Mouse (Mus musculus): ENCODE measurements around the gene Smad1. TPM values are rescaled to one million over a fixed set of nuclear protein-coding genes. Genes with fewer than 3 reads are reported as not detected.
A peak's percentile ranks its signal among the peaks of the same experiment; 100 is the strongest.

Gene Smad1
- polyA plus RNA-seq, 1 experiment from 2014 or later = 50.3 TPM

DNA sequence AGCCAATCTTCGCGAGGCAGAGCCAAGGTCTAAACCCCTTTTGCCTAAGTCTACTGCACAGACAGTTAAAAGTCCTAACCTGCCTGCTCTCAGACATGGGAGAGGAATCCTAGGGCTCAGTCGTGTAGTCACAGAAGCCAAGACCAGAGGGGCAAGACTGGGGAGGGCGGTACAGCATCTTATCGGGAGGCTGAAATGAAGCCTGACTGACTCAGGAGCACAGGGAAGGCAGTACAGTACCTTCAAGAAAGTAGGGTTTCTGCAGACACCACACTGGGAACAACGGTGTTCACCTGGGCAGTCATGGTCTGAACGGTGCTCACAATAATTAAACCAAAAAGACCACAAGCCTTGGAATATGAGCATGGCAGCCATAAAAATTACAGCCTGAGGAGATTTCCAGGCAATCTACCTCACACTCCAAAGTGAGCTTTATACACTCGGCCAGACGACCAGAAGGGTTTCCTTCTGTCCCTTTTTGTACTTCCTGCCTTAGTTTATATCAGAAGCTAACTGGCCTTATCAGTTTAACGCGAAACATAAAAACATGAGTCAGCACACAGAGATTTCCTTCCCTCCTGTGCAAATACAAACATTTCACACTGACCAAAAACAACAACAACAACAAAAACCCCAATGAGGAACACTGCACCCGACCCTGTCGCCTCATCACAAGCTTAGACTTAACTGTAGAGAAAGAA, 24.1 kb downstream of the Smad1 start:
- H3K9ac ChIP-seq (ENCODE audit: low read depth, low read length) = no peak overlapping the region
- 53% methylated on average over 13 of the region's 13 CpGs for WGBS
- H3K4me1 ChIP-seq (ENCODE audit: control insufficient read depth, insufficient read depth, low read length) = peaks cover 18% of the 10 kb centered on the region
- H3K9me3 ChIP-seq (ENCODE audit: control insufficient read depth, low read length) = no peaks in the 10 kb centered on the region
- no peak for ATAC-seq (ENCODE audit: low FRiP score, low TSS enrichment)
- no peak overlapping the region for H3K4me2 ChIP-seq (replicated peaks; ENCODE audit: low read depth, low read length)
- H3K36me3 ChIP-seq (ENCODE audit: control insufficient read depth, insufficient read depth, low read length) = peaks cover 20% of the 10 kb centered on the region; the same call in 1 of the 2 replicates
- H3K27ac ChIP-seq (ENCODE audit: low read depth, low read length) = 0 out of 2 replicates have a peak overlapping the region, but pooled peaks have one; percentile 18
- no peaks in the 10 kb centered on the region for H3K27me3 ChIP-seq (ENCODE audit: control insufficient read depth, insufficient read depth, low read length)
- H3K4me3 ChIP-seq (ENCODE audit: low read length) = no peak overlapping the region

DNA sequence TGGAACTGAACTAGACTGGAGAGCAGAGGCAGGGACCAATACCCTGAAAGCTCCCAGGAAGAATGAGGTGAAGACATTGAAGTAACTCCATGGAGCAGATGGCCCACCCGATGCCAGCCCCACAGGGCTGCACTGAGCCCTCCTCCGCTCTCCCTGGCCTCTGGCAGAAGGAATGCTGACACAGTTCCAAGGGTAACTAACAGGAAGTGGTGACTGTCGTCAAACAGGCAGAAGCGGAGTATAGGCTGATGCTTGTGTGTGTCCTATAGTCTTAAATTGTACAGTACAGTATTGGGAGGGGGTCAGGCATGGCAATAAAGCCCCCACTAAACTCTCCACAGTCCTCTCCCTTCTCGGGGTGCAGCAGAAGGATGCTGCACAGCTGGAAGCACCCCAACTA, 24.9 kb downstream of the Smad1 start:
- no peak overlapping the region for H3K4me2 ChIP-seq (replicated peaks; ENCODE audit: low read depth, low read length)
- WGBS = 67% methylated on average over 5 of the region's 5 CpGs

DNA sequence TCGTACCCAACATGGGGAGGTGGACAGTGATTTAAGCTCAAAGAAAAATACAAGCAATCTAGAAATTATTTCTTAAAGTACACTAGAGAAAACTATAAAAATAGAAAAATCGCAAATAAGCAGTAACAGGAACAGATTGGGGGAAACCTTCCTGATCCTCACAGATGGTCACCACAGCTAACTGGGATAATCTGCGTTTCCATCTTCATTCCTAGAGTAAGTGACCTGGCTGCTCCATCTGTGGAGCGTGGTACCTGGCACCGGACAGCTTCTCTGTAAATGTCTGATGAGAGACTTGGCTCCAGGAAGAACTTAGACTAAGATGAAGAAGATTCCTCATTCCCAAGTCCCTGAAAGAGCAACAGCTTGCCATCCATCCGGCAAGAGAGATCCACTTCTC, 25.8 kb downstream of the Smad1 start:
- H3K9me3 ChIP-seq (ENCODE audit: control insufficient read depth, low read length) = no peaks in the 10 kb centered on the region
- H3K36me3 ChIP-seq (ENCODE audit: control insufficient read depth, insufficient read depth, low read length) = peaks cover 33% of the 10 kb centered on the region; the same call in 1 of the 2 replicates
- ATAC-seq (ENCODE audit: low FRiP score, low TSS enrichment) = no peak

More for the DNA sequence above, 24.9 kb downstream of the Smad1 start:
- no peak for ATAC-seq (ENCODE audit: low FRiP score, low TSS enrichment)
- H3K4me1 ChIP-seq (ENCODE audit: control insufficient read depth, insufficient read depth, low read length) = peaks cover 18% of the 10 kb centered on the region
- no peak overlapping the region for H3K4me3 ChIP-seq (ENCODE audit: low read length)
- H3K9me3 ChIP-seq (ENCODE audit: control insufficient read depth, low read length) = no peaks in the 10 kb centered on the region
- H3K9ac ChIP-seq (ENCODE audit: low read depth, low read length) = no peak overlapping the region
- peaks cover 28% of the 10 kb centered on the region; the same call in 1 of the 2 replicates for H3K36me3 ChIP-seq (ENCODE audit: control insufficient read depth, insufficient read depth, low read length)
- no peaks in the 10 kb centered on the region for H3K27me3 ChIP-seq (ENCODE audit: control insufficient read depth, insufficient read depth, low read length)
- H3K27ac ChIP-seq (ENCODE audit: low read depth, low read length) = no peak overlapping the region

DNA sequence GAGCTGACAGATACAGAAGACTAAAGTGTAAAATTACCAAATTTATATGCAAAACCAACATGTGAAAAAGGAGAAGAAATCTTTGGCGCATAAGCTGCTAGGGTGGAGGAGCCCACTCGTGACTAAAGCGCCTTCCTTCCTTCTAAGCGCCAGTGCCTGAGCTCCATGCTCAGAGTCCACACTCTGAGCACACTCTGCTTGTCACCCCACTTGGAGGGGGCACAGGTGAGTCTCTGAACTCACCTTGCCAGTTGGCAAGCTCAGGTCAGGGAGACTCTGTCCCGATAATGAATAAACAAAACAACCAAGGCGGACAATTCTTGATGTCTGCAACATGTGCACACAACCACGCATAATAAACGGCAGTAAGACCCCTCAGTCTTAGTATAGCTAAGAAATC, 26.4 kb downstream of the Smad1 start:
- Histone ChIP-seq H3K27ac (ENCODE audit: low read depth, low read length) (no peak overlapping the region), H3K4me1 (ENCODE audit: control insufficient read depth, insufficient read depth, low read length) (peaks cover 19% of the 10 kb centered on the region), H3K4me2 (replicated peaks; ENCODE audit: low read depth, low read length) (no peak overlapping the region), H3K27me3 (ENCODE audit: control insufficient read depth, insufficient read depth, low read length) (no peaks in the 10 kb centered on the region), H3K36me3 (ENCODE audit: control insufficient read depth, insufficient read depth, low read length) (peaks cover 38% of the 10 kb centered on the region; the same call in 1 of the 2 replicates), H3K4me3 (ENCODE audit: low read length) (no peak overlapping the region), H3K9ac (ENCODE audit: low read depth, low read length) (no peak overlapping the region), H3K9me3 (ENCODE audit: control insufficient read depth, low read length) (no peaks in the 10 kb centered on the region)
- ATAC-seq (ENCODE audit: low FRiP score, low TSS enrichment) = no peak
- 84% methylated on average over 8 of the region's 8 CpGs for WGBS

More for the DNA sequence above, 25.8 kb downstream of the Smad1 start:
- WGBS = 90% methylated on average over 6 of the region's 6 CpGs
- Histone ChIP-seq H3K27ac (ENCODE audit: low read depth, low read length) (no peak overlapping the region), H3K4me3 (ENCODE audit: low read length) (no peak overlapping the region), H3K27me3 (ENCODE audit: control insufficient read depth, insufficient read depth, low read length) (no peaks in the 10 kb centered on the region), H3K4me2 (replicated peaks; ENCODE audit: low read depth, low read length) (no peak overlapping the region), H3K4me1 (ENCODE audit: control insufficient read depth, insufficient read depth, low read length) (peaks cover 18% of the 10 kb centered on the region), H3K9ac (ENCODE audit: low read depth, low read length) (no peak overlapping the region)

DNA sequence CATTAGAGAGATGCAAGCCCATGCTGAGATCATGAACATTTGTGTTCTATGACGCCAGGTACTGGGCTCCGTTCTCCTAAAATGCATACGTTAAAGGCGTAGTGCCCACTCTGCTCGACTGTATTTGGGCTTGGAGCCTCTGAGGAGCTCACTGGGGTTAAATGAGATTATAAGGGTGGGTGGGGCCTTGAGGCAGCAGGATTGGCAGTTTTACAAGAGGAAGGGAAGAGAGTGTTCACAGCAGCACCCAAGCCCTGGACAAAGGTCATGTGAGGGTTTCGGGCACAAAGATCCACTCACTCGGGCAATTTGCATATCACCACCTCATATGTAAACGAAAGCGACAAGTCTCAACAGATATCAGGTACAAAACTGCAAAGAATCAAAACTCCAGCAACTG, 26.8 kb downstream of the Smad1 start:
- ATAC-seq (ENCODE audit: low FRiP score, low TSS enrichment) = no peak
- 71% methylated on average over 9 of the region's 9 CpGs for WGBS
- Histone ChIP-seq H3K4me3 (ENCODE audit: low read length) (no peak overlapping the region), H3K27ac (ENCODE audit: low read depth, low read length) (no peak overlapping the region), H3K4me2 (replicated peaks; ENCODE audit: low read depth, low read length) (no peak overlapping the region), H3K9me3 (ENCODE audit: control insufficient read depth, low read length) (no peaks in the 10 kb centered on the region), H3K27me3 (ENCODE audit: control insufficient read depth, insufficient read depth, low read length) (no peaks in the 10 kb centered on the region), H3K4me1 (ENCODE audit: control insufficient read depth, insufficient read depth, low read length) (peaks cover 23% of the 10 kb centered on the region), H3K36me3 (ENCODE audit: control insufficient read depth, insufficient read depth, low read length) (peaks cover 38% of the 10 kb centered on the region; the same call in 1 of the 2 replicates), H3K9ac (ENCODE audit: low read depth, low read length) (no peak overlapping the region)

DNA sequence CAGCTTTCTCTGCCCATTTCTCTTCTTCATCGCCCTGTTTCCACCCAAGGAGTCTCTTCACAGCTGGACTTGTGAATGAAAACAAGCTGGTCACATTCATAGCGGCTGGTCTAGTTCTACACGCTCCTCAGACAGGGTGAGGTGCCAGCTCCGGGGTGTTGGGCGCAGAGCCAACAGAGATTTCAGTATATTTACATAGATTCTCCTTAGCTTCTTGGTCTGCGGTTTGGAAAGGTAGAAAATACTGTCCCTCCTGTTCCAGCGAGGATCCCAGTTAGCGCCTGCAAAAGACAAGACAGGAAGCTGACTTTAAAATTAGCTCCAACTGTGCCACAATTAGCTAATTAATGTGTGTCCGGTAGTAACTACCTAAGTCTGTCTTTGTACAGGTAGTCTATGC, 27.2 kb downstream of the Smad1 start:
- no peaks in the 10 kb centered on the region for H3K27me3 ChIP-seq (ENCODE audit: control insufficient read depth, insufficient read depth, low read length)
- no peak overlapping the region for H3K4me3 ChIP-seq (ENCODE audit: low read length)
- H3K4me2 ChIP-seq (replicated peaks; ENCODE audit: low read depth, low read length) = no peak overlapping the region
- no peak overlapping the region for H3K9ac ChIP-seq (ENCODE audit: low read depth, low read length)
- H3K36me3 ChIP-seq (ENCODE audit: control insufficient read depth, insufficient read depth, low read length) = peaks cover 38% of the 10 kb centered on the region; the same call in 1 of the 2 replicates
- H3K27ac ChIP-seq (ENCODE audit: low read depth, low read length) = no peak overlapping the region
- H3K4me1 ChIP-seq (ENCODE audit: control insufficient read depth, insufficient read depth, low read length) = peaks cover 25% of the 10 kb centered on the region
- no peak for ATAC-seq (ENCODE audit: low FRiP score, low TSS enrichment)
- 89% methylated on average over 9 of the region's 9 CpGs for WGBS
- H3K9me3 ChIP-seq (ENCODE audit: control insufficient read depth, low read length) = no peaks in the 10 kb centered on the region

DNA sequence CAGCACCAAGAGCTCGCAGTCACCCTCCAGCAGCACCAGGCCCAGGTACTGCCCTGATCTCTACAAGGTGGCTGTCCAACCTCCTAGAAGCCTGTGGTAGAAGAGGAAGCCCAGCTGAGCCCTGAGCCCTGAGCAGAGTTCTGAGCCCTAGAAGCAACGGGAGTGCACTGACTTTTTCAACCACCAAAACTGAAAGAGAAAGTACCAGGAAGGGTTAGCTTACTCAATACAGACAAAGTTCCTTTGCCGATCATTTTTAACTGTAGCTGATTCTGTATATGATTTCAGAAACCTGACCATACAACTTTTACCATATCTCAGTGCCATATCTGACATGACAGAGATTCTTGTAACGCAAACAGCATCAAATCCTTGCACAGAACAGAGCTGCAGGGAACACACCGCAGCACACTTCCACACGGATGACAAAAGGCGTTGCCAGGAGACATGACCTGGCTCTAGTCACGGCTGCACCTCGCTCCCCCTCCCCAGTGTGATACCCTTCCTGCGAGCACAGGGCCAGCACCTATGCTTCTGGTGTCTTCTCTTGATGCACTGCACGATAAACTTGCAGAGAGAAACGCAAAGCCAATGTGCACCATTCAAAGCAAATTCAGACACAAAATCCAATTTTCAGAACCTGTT, 28.6 kb downstream of the Smad1 start:
- Histone ChIP-seq H3K27me3 (ENCODE audit: control insufficient read depth, insufficient read depth, low read length) (no peaks in the 10 kb centered on the region), H3K27ac (ENCODE audit: low read depth, low read length) (no peak overlapping the region), H3K4me3 (ENCODE audit: low read length) (no peak overlapping the region), H3K36me3 (ENCODE audit: control insufficient read depth, insufficient read depth, low read length) (peaks cover 42% of the 10 kb centered on the region; the same call in 1 of the 2 replicates), H3K4me2 (replicated peaks; ENCODE audit: low read depth, low read length) (no peak overlapping the region), H3K9ac (ENCODE audit: low read depth, low read length) (no peak overlapping the region), H3K9me3 (ENCODE audit: control insufficient read depth, low read length) (no peaks in the 10 kb centered on the region), H3K4me1 (ENCODE audit: control insufficient read depth, insufficient read depth, low read length) (peaks cover 25% of the 10 kb centered on the region)
- WGBS = 94% methylated on average over 12 of the region's 12 CpGs
- no peak for ATAC-seq (ENCODE audit: low FRiP score, low TSS enrichment)

DNA sequence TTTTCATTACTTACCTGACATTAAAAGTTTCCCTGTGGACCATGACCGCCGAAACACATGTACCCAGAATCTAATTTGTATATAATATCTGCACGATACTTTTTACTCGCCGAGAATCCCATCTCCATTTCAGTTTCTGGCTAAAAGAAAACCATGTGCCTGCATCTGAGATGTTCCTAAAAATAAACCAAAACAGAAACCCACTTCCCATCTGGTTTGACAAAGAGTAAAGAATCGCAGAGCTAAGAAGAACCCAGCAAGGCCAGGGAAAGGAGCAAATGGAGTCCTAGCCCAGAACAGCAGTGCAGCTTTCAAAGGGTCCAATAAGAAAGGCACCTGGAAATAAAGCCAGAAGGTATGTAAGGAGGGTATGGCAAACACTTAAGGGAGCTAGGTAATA, 30.2 kb downstream of the Smad1 start:
- Histone ChIP-seq H3K36me3 (ENCODE audit: control insufficient read depth, insufficient read depth, low read length) (peaks cover 42% of the 10 kb centered on the region; the same call in 1 of the 2 replicates), H3K9me3 (ENCODE audit: control insufficient read depth, low read length) (no peaks in the 10 kb centered on the region)

DNA sequence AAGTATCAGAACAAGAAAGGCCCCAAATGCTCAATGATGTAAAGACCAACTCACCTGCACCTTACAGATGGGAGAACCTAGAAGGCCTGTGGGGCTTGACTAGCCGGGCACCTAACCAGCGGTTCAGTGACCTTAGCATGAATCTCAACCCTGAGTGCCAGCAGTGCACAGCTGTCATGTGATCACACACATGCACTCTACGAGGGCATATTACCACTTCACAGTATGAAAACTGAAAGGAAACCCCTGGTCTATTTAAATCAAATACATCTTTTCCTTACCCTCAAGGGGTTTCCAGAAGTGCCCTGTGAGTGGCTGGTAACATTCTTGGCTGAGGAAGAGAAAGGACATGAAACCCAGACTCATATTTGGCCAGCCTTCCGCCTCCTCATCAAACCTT, 31.4 kb downstream of the Smad1 start:
- Histone ChIP-seq H3K4me2 (replicated peaks; ENCODE audit: low read depth, low read length) (no peak overlapping the region), H3K9me3 (ENCODE audit: control insufficient read depth, low read length) (no peaks in the 10 kb centered on the region), H3K27ac (ENCODE audit: low read depth, low read length) (no peak overlapping the region), H3K4me1 (ENCODE audit: control insufficient read depth, insufficient read depth, low read length) (peaks cover 14% of the 10 kb centered on the region; the same call in 1 of the 2 replicates), H3K36me3 (ENCODE audit: control insufficient read depth, insufficient read depth, low read length) (peaks cover 42% of the 10 kb centered on the region; the same call in 1 of the 2 replicates), H3K9ac (ENCODE audit: low read depth, low read length) (no peak overlapping the region), H3K4me3 (ENCODE audit: low read length) (no peak overlapping the region), H3K27me3 (ENCODE audit: control insufficient read depth, insufficient read depth, low read length) (no peaks in the 10 kb centered on the region)
- 66% methylated on average over 4 of the region's 4 CpGs for WGBS
- ATAC-seq (ENCODE audit: low FRiP score, low TSS enrichment) = no peak

More for the DNA sequence above, 30.2 kb downstream of the Smad1 start:
- Histone ChIP-seq H3K4me1 (ENCODE audit: control insufficient read depth, insufficient read depth, low read length) (peaks cover 16% of the 10 kb centered on the region; the same call in 1 of the 2 replicates), H3K27ac (ENCODE audit: low read depth, low read length) (no peak overlapping the region), H3K9ac (ENCODE audit: low read depth, low read length) (no peak overlapping the region), H3K4me3 (ENCODE audit: low read length) (no peak overlapping the region), H3K27me3 (ENCODE audit: control insufficient read depth, insufficient read depth, low read length) (no peaks in the 10 kb centered on the region), H3K4me2 (replicated peaks; ENCODE audit: low read depth, low read length) (no peak overlapping the region)
- 92% methylated on average over 6 of the region's 6 CpGs for whole genome bisulfite sequencing
- ATAC-seq (ENCODE audit: low FRiP score, low TSS enrichment) = no peak

All from kidney, embryonic 14.5 days (tissue).